12 mouse cellular contexts compared by ENCODE assay signal in genomic region chr4:118108779-118109178, GRCm38 (mm10). TPM values are rescaled to one million over a fixed set of nuclear protein-coding genes. Genes with fewer than 3 reads are reported as not detected.
A peak's percentile ranks its signal among the peaks of the same experiment; 100 is the strongest.
DNase-seq lines count a peak whose midpoint lies in the region; ATAC-seq and TF ChIP-seq lines count a peak whose summit lies in the region.
"Had no signal": no experiment of that assay in that cellular context is flagged by ENCODE, and none has a peak within 500 bp of the region (broad histone marks: within the 10 kb centered on the region; RNA-seq: fewer than 3 reads in every experiment).

No protein-coding gene starts in this region.

- TF ChIP-seq CTCF in kidney, adult 2 months (conservative IDR thresholded peaks at IDR 0.05; ENCODE audit: insufficient read depth, insufficient read length, low read depth, low read length), result no peak
- TF ChIP-seq CTCF in intestine, postnatal 0 days (IDR thresholded peaks at IDR 0.05; ENCODE audit: low read depth), result no peak

- H3K9me3 ChIP-seq in intestine, postnatal 0 days (ENCODE audit: control insufficient read depth), result no peaks in the 10 kb centered on the region
- no peaks in the 10 kb centered on the region for H3K9me3 ChIP-seq in hindbrain, embryonic 11.5 days (ENCODE audit: control insufficient read depth, low read length)

- H3K4me1 ChIP-seq in kidney, adult 2 months (ENCODE audit: control insufficient read depth, insufficient read depth, low read length), result no peaks in the 10 kb centered on the region
- peaks cover 4% of the 10 kb centered on the region; the same call in 1 of the 2 replicates for H3K4me1 ChIP-seq in intestine, postnatal 0 days (replicated peaks; ENCODE audit: control insufficient read depth, insufficient read depth, low read length)
- no peaks in the 10 kb centered on the region for H3K4me1 ChIP-seq in hindbrain, embryonic 11.5 days (replicated peaks; ENCODE audit: control insufficient read depth, insufficient read depth, low read length)

- H3K4me3 ChIP-seq in kidney, adult 2 months (ENCODE audit: insufficient read depth, low read depth, low read length), result no peak overlapping the region
- no peak overlapping the region for H3K4me3 ChIP-seq in intestine, postnatal 0 days (ENCODE audit: low read depth, low read length)
- no peak overlapping the region for H3K4me3 ChIP-seq in hindbrain, embryonic 11.5 days (ENCODE audit: low read depth, low read length)
- H3K4me3 ChIP-seq: limb, embryonic 13.5 days had no signal

- WGBS in kidney, adult 2 months, result 67% methylated on average over 7 of the region's 7 CpGs
- 18% methylated on average over 7 of the region's 7 CpGs for WGBS in intestine, postnatal 0 days
- 83% methylated on average over 7 of the region's 7 CpGs for WGBS in hindbrain, embryonic 11.5 days

- intact Hi-C loops in left cerebral cortex, postnatal 25 days (cut with DNase I), result no loop called here

- H3K27ac ChIP-seq in kidney, adult 2 months (ENCODE audit: insufficient read depth, low read depth, low read length), result no peak overlapping the region
- peak overlapping the region; percentile 47 for H3K27ac ChIP-seq in intestine, postnatal 0 days (ENCODE audit: low read depth, low read length)
- no peak overlapping the region for H3K27ac ChIP-seq in hindbrain, embryonic 11.5 days (ENCODE audit: low read depth, low read length)

- DNase-seq in kidney, postnatal 4 days, result peak; percentile 42 to 49
- no peak for DNase-seq in kidney, adult 2 months
- peak; percentile 24 for DNase-seq in heart, adult 8-10 months (ENCODE audit: low spot score)
- DNase-seq in spleen, postnatal 36 days (ENCODE audit: low spot score in 2 of 2), result peak; percentile 7 to 36
- no peak for DNase-seq in hindbrain, embryonic 11.5 days (ENCODE audit: low spot score)
- DNase-seq in left cerebral cortex, postnatal 25 days (ENCODE audit: low spot score in 2 of 2), result no peak
- DNase-seq in embryo, embryonic 11 days, result no peak
- DNase-seq: cerebellum, adult 11 months; kidney, adult 11 months had no signal

- no peaks in the 10 kb centered on the region for H3K36me3 ChIP-seq in kidney, adult 2 months (ENCODE audit: control insufficient read depth, insufficient read depth, low read length)
- H3K36me3 ChIP-seq in intestine, postnatal 0 days (ENCODE audit: control insufficient read depth, insufficient read depth), result peaks cover 14% of the 10 kb centered on the region; the same call in 1 of the 2 replicates
- H3K36me3 ChIP-seq in hindbrain, embryonic 11.5 days (ENCODE audit: control insufficient read depth, insufficient read depth, low read length), result no peaks in the 10 kb centered on the region

- no peaks in the 10 kb centered on the region for H3K27me3 ChIP-seq in kidney, adult 2 months (replicated peaks; ENCODE audit: control insufficient read depth, insufficient read depth, low read length)
- H3K27me3 ChIP-seq in intestine, postnatal 0 days (replicated peaks; ENCODE audit: control insufficient read depth, insufficient read depth, low read length), result no peaks in the 10 kb centered on the region
- H3K27me3 ChIP-seq in hindbrain, embryonic 11.5 days (ENCODE audit: control insufficient read depth, insufficient read depth, low read length), result no peaks in the 10 kb centered on the region
- H3K27me3 ChIP-seq: CH12.LX; limb, embryonic 13.5 days had no signal

- peak; percentile 36; the same call in 1 of the 2 replicates for ATAC-seq in intestine, postnatal 0 days
- ATAC-seq in hindbrain, embryonic 11.5 days (ENCODE audit: low FRiP score), result no peak

- TF ChIP-seq POLR2A in kidney, adult 2 months (IDR thresholded peaks at IDR 0.05; ENCODE audit: low read depth, low read length), result no peak

- H3K9ac ChIP-seq in intestine, postnatal 0 days (ENCODE audit: low read depth, low read length), result no peak overlapping the region
- H3K9ac ChIP-seq in hindbrain, embryonic 11.5 days (ENCODE audit: low read depth, low read length), result no peak overlapping the region
- H3K9ac ChIP-seq: limb, embryonic 13.5 days had no signal

- peak overlapping the region; percentile 38; the same call in 1 of the 2 replicates for H3K4me2 ChIP-seq in intestine, postnatal 0 days (replicated peaks; ENCODE audit: low read depth)
- H3K4me2 ChIP-seq in hindbrain, embryonic 11.5 days (replicated peaks; ENCODE audit: low read depth, low read length), result no peak overlapping the region
- H3K4me2 ChIP-seq: limb, embryonic 13.5 days had no signal

RNA-seq across cellular contexts. Expression of gene St3gal3, which starts 25.9 kb away (rescaled TPM):
- 49.1 and 50.7 TPM in 2 replicates for polyA plus RNA-seq in kidney, adult 2 months (2012; rRNA removed)
- total RNA-seq in heart, adult 8-10 months (2022), result 10 to 100 TPM; 61.5 to 67.5 (median 67.2) TPM
- 15.6 and 15.7 TPM in 2 replicates for polyA plus RNA-seq in intestine, postnatal 0 days (2015; fragmentation: Nextera tagmentation; extraction: Ambion mirVana)
- polyA plus RNA-seq in hindbrain, embryonic 11.5 days (2014; fragmentation: Nextera tagmentation; extraction: Ambion mirVana), result 5.5 and 6.0 TPM in 2 replicates
- total RNA-seq in left cerebral cortex, postnatal 25 days (2021), result 10 to 100 TPM; 43.5 to 44.3 TPM

Comparison
In these comparisons a context has a peak if more than half of its experiments do, and no peak if none do; other contexts are left out.
1. DNase-seq: peak in kidney, postnatal 4 days (2 of 2), heart, adult 8-10 months (single experiment) and spleen, postnatal 36 days (2 of 2); none in kidney, adult 2 months (single experiment), hindbrain, embryonic 11.5 days (single experiment), left cerebral cortex, postnatal 25 days (0 of 2) and embryo, embryonic 11 days (single experiment).